Mouse (Mus musculus) hindbrain, embryonic 13.5 days (tissue): ENCODE results near the gene Bspry. TPM values are rescaled to one million over a fixed set of nuclear protein-coding genes. Genes with fewer than 3 reads are reported as not detected.

ENCODE experiments used
- ATAC-seq: fragments of 200-750 bp; cut with Nextera tagmentation; 2 replicates; pipeline ENCODE4 v1.8.0; 2017; ENCODE audit warnings: moderate TSS enrichment; ENCODE audit not compliant: low FRiP score
- H3K27ac ChIP-seq: fragments of 300-500 bp; sonication (generic); 2 replicates; pipeline ENCODE4 v1.5.1; 2015; ENCODE audit warnings: inconsistent platforms, mild to moderate bottlenecking, moderate library complexity
- H3K27me3 ChIP-seq: fragments of 300-500 bp; sonication (generic); 2 replicates; pipeline ENCODE4 v1.6.1; 2015; ENCODE audit warnings: mild to moderate bottlenecking, inconsistent platforms
- H3K36me3 ChIP-seq: fragments of 300-500 bp; sonication (generic); 2 replicates; pipeline ENCODE4 v1.6.1; 2015; ENCODE audit warnings: mild to moderate bottlenecking, inconsistent platforms
- H3K4me1 ChIP-seq: fragments of 300-500 bp; sonication (generic); replicated peaks from 2 replicates; pipeline ENCODE4 v1.6.1; 2015; ENCODE audit warnings: inconsistent platforms
- H3K4me2 ChIP-seq: fragments of 300-500 bp; sonication (generic); 2 replicates; pipeline ENCODE4 v1.6.1; 2015; ENCODE audit warnings: inconsistent platforms, mild to moderate bottlenecking, moderate library complexity
- H3K4me3 ChIP-seq: fragments of 300-500 bp; sonication (generic); 2 replicates; pipeline ENCODE4 v1.5.1; 2015; ENCODE audit warnings: mild to moderate bottlenecking, inconsistent platforms
- H3K9ac ChIP-seq: fragments of 300-500 bp; sonication (generic); 2 replicates; pipeline ENCODE4 v1.6.1; 2015; ENCODE audit warnings: mild to moderate bottlenecking, inconsistent platforms
- H3K9me3 ChIP-seq: fragments of 300-500 bp; sonication (generic); 2 replicates; pipeline ENCODE4 v1.6.1; 2016; ENCODE audit warnings: inconsistent platforms
- WGBS: fragments of 180-500 bp; shearing (Covaris S2); methylation state at CpG from one replicate; pipeline ENCODE4 v1.1.7; 2015; 5-methylcytosine and 5-hydroxymethylcytosine counted together
- polyA plus RNA-seq: library from polyadenylated mRNA; unstranded; fragments of >200 nt; fragmentation: Nextera tagmentation; extraction: Ambion mirVana; gene quantifications from 2 replicates; pipeline ENCODE4 v1.2.1, GENCODE M21; 2015

The Bspry gene
- polyA plus RNA-seq, 1 experiment from 2014 or later: 0.95 TPM

GRCm38 (mm10) chr4:62519122-62519848, 39.4 kb downstream of the Bspry start:
- 2% methylated on average over 26 of the region's 26 CpGs for WGBS
- H3K9ac ChIP-seq: peak overlapping the region; percentile 87
- H3K4me1 ChIP-seq: peaks cover 38% of the 10 kb centered on the region
- ATAC-seq: peak; percentile 79
- H3K27ac ChIP-seq: peak overlapping the region; percentile 86
- no peaks in the 10 kb centered on the region for H3K36me3 ChIP-seq
- no peaks in the 10 kb centered on the region for H3K9me3 ChIP-seq
- H3K27me3 ChIP-seq: no peaks in the 10 kb centered on the region
- peak overlapping the region; percentile 78 for H3K4me3 ChIP-seq
- peak overlapping the region; percentile 64 for H3K4me2 ChIP-seq

- H3K27me3 ChIP-seq: no peaks in the 10 kb centered on the region
- no peaks in the 10 kb centered on the region for H3K9me3 ChIP-seq
- ATAC-seq: peak; percentile 88
- H3K4me1 ChIP-seq: peaks cover 41% of the 10 kb centered on the region
- WGBS: under 1% methylated on average over 37 of the region's 37 CpGs
- peak within 1 kb of the TSS; percentile 86 for H3K27ac ChIP-seq
- H3K4me3 ChIP-seq: peak within 1 kb of the TSS; percentile 78
- no peaks in the 10 kb centered on the region for H3K36me3 ChIP-seq
- peak within 1 kb of the TSS; percentile 87 for H3K9ac ChIP-seq
- H3K4me2 ChIP-seq: peak within 1 kb of the TSS; percentile 64
These were observed 40.0 kb downstream of the Bspry start, which contains the start of gene Alad for GRCm38 (mm10) chr4:62519849-62520233. Alad (minus strand) TSS chr4:62519918.

- Histone ChIP-seq H3K9me3 (no peaks in the 10 kb centered on the region), H3K36me3 (no peaks in the 10 kb centered on the region), H3K4me3 (no peak overlapping the region), H3K9ac (no peak overlapping the region), H3K4me1 (peaks cover 37% of the 10 kb centered on the region), H3K4me2 (no peak overlapping the region), H3K27me3 (no peaks in the 10 kb centered on the region), H3K27ac (no peak overlapping the region)
- WGBS: 94% methylated on average over 2 of the region's 2 CpGs
- ATAC-seq: no peak
These were observed 41.1 kb downstream of the Bspry start for GRCm38 (mm10) chr4:62520892-62521400.

- Histone ChIP-seq H3K4me3 (peak within 1 kb of the TSS; percentile 76), H3K36me3 (no peaks in the 10 kb centered on the region), H3K9me3 (no peaks in the 10 kb centered on the region), H3K27ac (peak within 1 kb of the TSS; percentile 98), H3K27me3 (no peaks in the 10 kb centered on the region), H3K4me2 (peak within 1 kb of the TSS; percentile 94), H3K9ac (peak within 1 kb of the TSS; percentile 86), H3K4me1 (peaks cover 14% of the 10 kb centered on the region)
- ATAC-seq: peak; percentile 98
- WGBS: under 1% methylated on average over 59 of the region's 59 CpGs
These were observed 45.0 kb downstream of the Bspry start, which contains the start of the genes Pole3 and 4933430I17Rik for GRCm38 (mm10) chr4:62524651-62525488. Pole3 (minus strand) TSS chr4:62525068. 4933430I17Rik (plus strand) TSS chr4:62525369.

- no peaks in the 10 kb centered on the region for H3K27me3 ChIP-seq
- H3K27ac ChIP-seq: no peak overlapping the region
- H3K36me3 ChIP-seq: no peaks in the 10 kb centered on the region
- WGBS: under 1% methylated on average over 10 of the region's 10 CpGs
- H3K4me3 ChIP-seq: peak overlapping the region; percentile 76
- peak overlapping the region; percentile 94 for H3K4me2 ChIP-seq
- 0 out of 2 replicates have a peak overlapping the region, but pooled peaks have one; percentile 20 for H3K9ac ChIP-seq
- ATAC-seq: no peak
- H3K9me3 ChIP-seq: no peaks in the 10 kb centered on the region
- peaks cover 13% of the 10 kb centered on the region for H3K4me1 ChIP-seq
These were observed 45.6 kb downstream of the Bspry start for GRCm38 (mm10) chr4:62525489-62525811.

GRCm38 (mm10) chr4:62526256-62526655, 46.4 kb downstream of the Bspry start:
- no peak for ATAC-seq
- Histone ChIP-seq H3K27me3 (no peaks in the 10 kb centered on the region), H3K36me3 (no peaks in the 10 kb centered on the region), H3K9ac (no peak overlapping the region), H3K4me1 (peaks cover 11% of the 10 kb centered on the region), H3K27ac (no peak overlapping the region), H3K4me2 (no peak overlapping the region), H3K9me3 (no peaks in the 10 kb centered on the region), H3K4me3 (no peak overlapping the region)
- WGBS: 60% methylated on average over 2 of the region's 2 CpGs

GRCm38 (mm10) chr4:62527655-62528054, 47.8 kb downstream of the Bspry start:
- Histone ChIP-seq H3K4me1 (peaks cover 11% of the 10 kb centered on the region), H3K36me3 (no peaks in the 10 kb centered on the region), H3K4me3 (no peak overlapping the region), H3K27me3 (no peaks in the 10 kb centered on the region), H3K27ac (no peak overlapping the region), H3K9ac (no peak overlapping the region), H3K9me3 (no peaks in the 10 kb centered on the region), H3K4me2 (no peak overlapping the region)
- 88% methylated on average over 4 of the region's 4 CpGs for WGBS
- ATAC-seq: no peak

- Histone ChIP-seq H3K27me3 (no peaks in the 10 kb centered on the region), H3K4me1 (no peaks in the 10 kb centered on the region), H3K4me2 (no peak overlapping the region), H3K36me3 (no peaks in the 10 kb centered on the region), H3K4me3 (no peak overlapping the region), H3K27ac (no peak overlapping the region), H3K9ac (no peak overlapping the region), H3K9me3 (no peaks in the 10 kb centered on the region)
- no peak for ATAC-seq
- 76% methylated on average over 6 of the region's 6 CpGs for WGBS
These were observed 53.9 kb downstream of the Bspry start for GRCm38 (mm10) chr4:62533729-62534128.

- Histone ChIP-seq H3K9me3 (peaks cover 3% of the 10 kb centered on the region; the same call in 1 of the 2 replicates), H3K9ac (no peak overlapping the region), H3K4me1 (no peaks in the 10 kb centered on the region), H3K4me2 (no peak overlapping the region), H3K4me3 (no peak overlapping the region), H3K27ac (no peak overlapping the region), H3K36me3 (no peaks in the 10 kb centered on the region), H3K27me3 (no peaks in the 10 kb centered on the region)
- 82% methylated on average over 3 of the region's 3 CpGs for WGBS
- no peak for ATAC-seq
These were observed 61.9 kb downstream of the Bspry start for GRCm38 (mm10) chr4:62541802-62542201.

- 89% methylated on average over 6 of the region's 6 CpGs for WGBS
- H3K9ac ChIP-seq: no peak overlapping the region
- no peak overlapping the region for H3K27ac ChIP-seq
- no peaks in the 10 kb centered on the region for H3K4me1 ChIP-seq
- ATAC-seq: no peak
- peaks cover 3% of the 10 kb centered on the region; the same call in 1 of the 2 replicates for H3K9me3 ChIP-seq
- no peaks in the 10 kb centered on the region for H3K27me3 ChIP-seq
- no peak overlapping the region for H3K4me2 ChIP-seq
- H3K4me3 ChIP-seq: no peak overlapping the region
- H3K36me3 ChIP-seq: no peaks in the 10 kb centered on the region
These were observed 63.9 kb downstream of the Bspry start for GRCm38 (mm10) chr4:62543782-62544181.

GRCm38 (mm10) chr4:62544801-62545200, 64.9 kb downstream of the Bspry start:
- ATAC-seq: no peak
- H3K4me1 ChIP-seq: no peaks in the 10 kb centered on the region
- H3K4me3 ChIP-seq: no peak overlapping the region
- no peaks in the 10 kb centered on the region for H3K36me3 ChIP-seq
- no peak overlapping the region for H3K4me2 ChIP-seq
- no peak overlapping the region for H3K9ac ChIP-seq
- no peaks in the 10 kb centered on the region for H3K27me3 ChIP-seq
- peaks cover 3% of the 10 kb centered on the region; the same call in 1 of the 2 replicates for H3K9me3 ChIP-seq
- no peak overlapping the region for H3K27ac ChIP-seq
